In the genomic region with DNA sequence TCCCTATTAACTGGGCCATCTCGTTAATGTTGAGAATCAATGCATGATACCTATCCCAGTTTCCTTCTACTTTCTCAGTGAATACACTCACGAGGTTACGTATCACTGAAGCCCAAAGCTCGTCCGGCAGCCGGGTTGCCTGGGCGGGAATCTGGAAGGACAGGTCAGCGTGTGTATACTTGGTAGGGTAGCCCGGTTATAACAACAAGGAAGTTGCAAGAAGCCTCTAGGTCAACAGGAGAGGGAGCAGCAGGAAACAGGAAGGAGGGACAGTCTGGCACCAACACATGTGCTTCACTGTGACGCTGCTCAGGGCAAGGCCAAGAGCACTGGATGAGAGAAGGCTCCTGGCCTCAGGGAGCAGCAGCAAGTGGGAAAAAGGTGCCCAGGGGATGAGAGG, we compare ENCODE assay signal across 8 mouse cellular contexts. TPM values are rescaled to one million over a fixed set of nuclear protein-coding genes. Genes with fewer than 3 reads are reported as not detected.
A peak's percentile ranks its signal among the peaks of the same experiment; 100 is the strongest.
DNase-seq lines count a peak whose midpoint lies in the region; ATAC-seq lines count a peak whose summit lies in the region.

No protein-coding gene starts in this region.

- no peaks in the 10 kb centered on the region for H3K9me3 ChIP-seq in hindbrain, embryonic 14.5 days (ENCODE audit: control insufficient read depth, low read length)
- H3K9me3 ChIP-seq in hindbrain, embryonic 13.5 days: no peaks in the 10 kb centered on the region
- H3K9me3 ChIP-seq in embryonic facial prominence, embryonic 15.5 days (replicated peaks): no peaks in the 10 kb centered on the region
- H3K9me3 ChIP-seq in megakaryocyte, embryonic 14.5 days: no peaks in the 10 kb centered on the region
- H3K9me3 ChIP-seq in forebrain, embryonic 14.5 days (replicated peaks; ENCODE audit: control insufficient read depth, low read length): no peaks in the 10 kb centered on the region

- H3K9ac ChIP-seq in hindbrain, embryonic 14.5 days: no peak overlapping the region
- H3K9ac ChIP-seq in hindbrain, embryonic 13.5 days: no peak overlapping the region
- H3K9ac ChIP-seq in embryonic facial prominence, embryonic 15.5 days: no peak overlapping the region
- no peak overlapping the region for H3K9ac ChIP-seq in forebrain, embryonic 14.5 days (ENCODE audit: low read length)

- H3K27me3 ChIP-seq in hindbrain, embryonic 14.5 days (ENCODE audit: control insufficient read depth, insufficient read depth, low read length): no peaks in the 10 kb centered on the region
- no peaks in the 10 kb centered on the region for H3K27me3 ChIP-seq in hindbrain, embryonic 13.5 days
- H3K27me3 ChIP-seq in embryonic facial prominence, embryonic 15.5 days: no peaks in the 10 kb centered on the region
- no peaks in the 10 kb centered on the region for H3K27me3 ChIP-seq in megakaryocyte, embryonic 14.5 days (replicated peaks)
- no peaks in the 10 kb centered on the region for H3K27me3 ChIP-seq in forebrain, embryonic 14.5 days (replicated peaks; ENCODE audit: control insufficient read depth, insufficient read depth, low read length)

- 0 out of 2 replicates have a peak overlapping the region, but pooled peaks have one; percentile 20 for H3K27ac ChIP-seq in hindbrain, embryonic 14.5 days
- H3K27ac ChIP-seq in hindbrain, embryonic 13.5 days: no peak overlapping the region
- H3K27ac ChIP-seq in embryonic facial prominence, embryonic 15.5 days (replicated peaks): no peak overlapping the region
- no peak overlapping the region for H3K27ac ChIP-seq in forebrain, embryonic 14.5 days (ENCODE audit: low read depth, low read length)

- 0 out of 2 replicates have a peak, but pooled peaks cover 6% of the 10 kb centered on the region for H3K4me1 ChIP-seq in hindbrain, embryonic 14.5 days (replicated peaks; ENCODE audit: control insufficient read depth, insufficient read depth, low read length)
- 0 out of 2 replicates have a peak, but pooled peaks cover 12% of the 10 kb centered on the region for H3K4me1 ChIP-seq in hindbrain, embryonic 13.5 days (replicated peaks)
- H3K4me1 ChIP-seq in embryonic facial prominence, embryonic 15.5 days: no peaks in the 10 kb centered on the region
- H3K4me1 ChIP-seq in megakaryocyte, embryonic 14.5 days: peaks cover 59% of the 10 kb centered on the region
- H3K4me1 ChIP-seq in forebrain, embryonic 14.5 days (ENCODE audit: control insufficient read depth, insufficient read depth, low read length): no peaks in the 10 kb centered on the region

- H3K36me3 ChIP-seq in hindbrain, embryonic 14.5 days (replicated peaks; ENCODE audit: control insufficient read depth, insufficient read depth): peaks cover 3% of the 10 kb centered on the region; the same call in 1 of the 2 replicates
- no peaks in the 10 kb centered on the region for H3K36me3 ChIP-seq in hindbrain, embryonic 13.5 days
- no peaks in the 10 kb centered on the region for H3K36me3 ChIP-seq in embryonic facial prominence, embryonic 15.5 days
- H3K36me3 ChIP-seq in megakaryocyte, embryonic 14.5 days (replicated peaks; ENCODE audit: low read length): peaks cover 13% of the 10 kb centered on the region
- no peaks in the 10 kb centered on the region for H3K36me3 ChIP-seq in forebrain, embryonic 14.5 days (ENCODE audit: control insufficient read depth, insufficient read depth, low read length)

- H3K4me3 ChIP-seq in hindbrain, embryonic 14.5 days (replicated peaks; ENCODE audit: low read length): no peak overlapping the region
- H3K4me3 ChIP-seq in hindbrain, embryonic 13.5 days: no peak overlapping the region
- H3K4me3 ChIP-seq in embryonic facial prominence, embryonic 15.5 days (replicated peaks): no peak overlapping the region
- peak overlapping the region; percentile 86 for H3K4me3 ChIP-seq in megakaryocyte, embryonic 14.5 days (replicated peaks)
- H3K4me3 ChIP-seq in forebrain, embryonic 14.5 days (ENCODE audit: low read depth, low read length): no peak overlapping the region

- no peak for DNase-seq in hindbrain, embryonic 14.5 days (ENCODE audit: low spot score)
- DNase-seq in kidney, postnatal 25 days: peak; percentile 15 to 55
- no peak for DNase-seq in right cerebral cortex, postnatal 25 days
- no peak for DNase-seq in forebrain, embryonic 14.5 days (ENCODE audit: low spot score)

- H3K4me2 ChIP-seq in hindbrain, embryonic 14.5 days (replicated peaks): no peak overlapping the region
- no peak overlapping the region for H3K4me2 ChIP-seq in hindbrain, embryonic 13.5 days
- 0 out of 2 replicates have a peak overlapping the region, but pooled peaks have one; percentile 6 for H3K4me2 ChIP-seq in embryonic facial prominence, embryonic 15.5 days (replicated peaks)
- H3K4me2 ChIP-seq in forebrain, embryonic 14.5 days (ENCODE audit: low read length): no peak overlapping the region

- no peak for ATAC-seq in hindbrain, embryonic 14.5 days (ENCODE audit: low FRiP score)
- ATAC-seq in hindbrain, embryonic 13.5 days (ENCODE audit: low FRiP score): no peak
- no peak for ATAC-seq in embryonic facial prominence, embryonic 15.5 days (ENCODE audit: insufficient number of reproducible peaks, low FRiP score, low TSS enrichment, low read depth)
- no peak for ATAC-seq in erythroid progenitor cell, adult 5-6 weeks (replicated peaks; ENCODE audit: low FRiP score, poor library complexity, severe bottlenecking)
- ATAC-seq in forebrain, embryonic 14.5 days: no peak

- 84% methylated on average over 10 of the region's 10 CpGs for WGBS in hindbrain, embryonic 14.5 days
- 72% methylated on average over 10 of the region's 10 CpGs for WGBS in hindbrain, embryonic 13.5 days
- 60% methylated on average over 10 of the region's 10 CpGs for WGBS in embryonic facial prominence, embryonic 15.5 days
- 66% methylated on average over 10 of the region's 10 CpGs for WGBS in forebrain, embryonic 14.5 days

RNA-seq across cellular contexts. Expression of a gene that starts 7.9 kb away (rescaled TPM):
- polyA plus RNA-seq in hindbrain, embryonic 14.5 days (2014; fragmentation: Nextera tagmentation; extraction: Ambion mirVana): 75.5 TPM in 2 replicates
- 48.1 and 54.4 TPM in 2 replicates for polyA plus RNA-seq in hindbrain, embryonic 13.5 days (2015; fragmentation: Nextera tagmentation; extraction: Ambion mirVana)
- polyA plus RNA-seq in embryonic facial prominence, embryonic 15.5 days (2015; fragmentation: Nextera tagmentation; extraction: Ambion mirVana): 14.3 and 15.1 TPM in 2 replicates
- 14.6 and 48.6 TPM in 2 replicates for polyA plus RNA-seq in megakaryocyte, embryonic 14.5 days (2012; ENCODE audit: insufficient read depth, low replicate concordance)
- 11.9 and 21.8 TPM in 2 replicates for total RNA-seq in erythroid progenitor cell, adult 5-6 weeks (2015; ENCODE audit: low replicate concordance)
- 4.4 and 8.9 TPM in 2 replicates for total RNA-seq in erythroid progenitor cell, adult 5-6 weeks (2017; ENCODE audit: low replicate concordance)
- polyA plus RNA-seq in forebrain, embryonic 14.5 days (2014; fragmentation: Nextera tagmentation; extraction: Ambion mirVana): 44.0 and 48.4 TPM in 2 replicates

Comparison
In these comparisons a context has a peak if more than half of its experiments do, and no peak if none do; other contexts are left out.
1. DNase-seq: peak in kidney, postnatal 25 days (2 of 2); none in hindbrain, embryonic 14.5 days (single experiment), right cerebral cortex, postnatal 25 days (single experiment) and forebrain, embryonic 14.5 days (single experiment).